Mouse (Mus musculus) right cerebral cortex, postnatal 10 days (tissue): ENCODE measurements around the gene Ptpn11.
A peak's percentile ranks its signal among the peaks of the same experiment; 100 is the strongest.

Source experiments
- DNase-seq, 2 experiments: peaks; one replicate each; pipeline ENCODE4 v3.0.0; 2021; ENCODE audit warnings: low spot score in 2 of 2

Ptpn11 gene

DNA sequence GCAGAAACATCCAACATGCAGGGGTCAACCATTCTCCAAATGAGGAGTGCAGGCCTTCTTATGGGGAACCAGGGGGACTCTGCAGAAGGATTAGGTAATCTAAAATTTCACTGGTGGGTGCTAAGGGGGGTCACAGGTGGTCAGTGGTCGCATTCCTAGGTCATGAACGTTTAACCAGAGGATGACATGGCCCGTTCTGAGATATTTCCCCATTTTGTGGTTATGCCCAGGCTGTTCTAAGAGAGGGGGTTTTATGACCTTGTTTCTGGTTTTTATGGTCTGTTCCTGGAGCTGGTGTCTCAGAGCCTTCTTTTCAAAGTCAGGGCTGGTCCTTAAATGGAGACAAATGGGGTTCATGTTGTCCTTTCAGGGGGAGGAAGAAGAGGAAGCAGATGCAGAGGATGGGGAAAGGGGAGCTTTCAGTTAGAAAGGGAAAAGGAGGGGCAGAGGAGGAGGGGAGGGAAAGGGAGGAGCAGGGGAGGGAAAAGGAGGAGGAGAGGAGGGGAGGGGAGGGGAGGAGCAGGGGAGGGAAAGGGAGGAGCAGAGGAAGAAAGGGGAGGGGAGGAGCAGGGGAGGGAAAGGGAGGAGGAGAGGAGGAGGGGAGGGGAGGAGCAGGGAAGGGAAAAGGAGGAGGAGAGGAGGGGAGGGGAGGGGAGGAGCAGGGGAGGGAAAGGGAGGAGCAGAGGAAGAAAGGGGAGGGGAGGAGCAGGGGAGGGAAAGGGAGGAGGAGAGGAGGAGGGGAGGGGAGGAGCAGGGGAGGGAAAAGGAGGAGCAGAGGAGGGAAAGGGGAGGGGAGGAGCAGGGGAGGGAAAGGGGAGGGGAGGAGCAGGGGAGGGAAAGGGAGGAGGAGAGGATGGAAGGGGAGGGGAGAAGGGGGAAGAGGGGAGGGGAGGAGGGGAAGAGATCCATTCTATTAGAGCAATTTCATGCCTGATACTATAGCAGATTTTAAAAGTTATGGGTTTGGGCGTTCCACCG is 66.7 kb downstream of the Ptpn11 start:
- DNase-seq, result no peak

DNA sequence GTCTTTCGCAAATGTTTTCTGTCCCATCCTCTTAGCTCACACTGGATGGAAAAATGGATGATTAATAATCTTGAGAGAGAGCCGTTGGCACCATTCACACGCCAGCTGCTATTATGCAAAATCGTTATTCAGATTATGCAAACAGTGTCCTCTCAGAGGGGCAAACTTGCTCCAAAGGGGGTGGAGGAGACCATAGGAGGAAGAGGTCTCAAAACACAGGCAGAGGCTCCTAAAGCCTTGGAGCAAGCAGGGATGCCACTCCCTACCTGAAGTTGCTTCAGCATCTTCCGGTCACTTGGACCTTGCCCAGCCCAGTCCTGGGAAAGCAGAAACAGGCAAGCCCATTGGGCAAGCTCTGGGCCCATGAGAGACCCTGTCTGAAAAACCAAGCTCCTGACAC is 67.8 kb downstream of the Ptpn11 start:
- no peak for DNase-seq

DNA sequence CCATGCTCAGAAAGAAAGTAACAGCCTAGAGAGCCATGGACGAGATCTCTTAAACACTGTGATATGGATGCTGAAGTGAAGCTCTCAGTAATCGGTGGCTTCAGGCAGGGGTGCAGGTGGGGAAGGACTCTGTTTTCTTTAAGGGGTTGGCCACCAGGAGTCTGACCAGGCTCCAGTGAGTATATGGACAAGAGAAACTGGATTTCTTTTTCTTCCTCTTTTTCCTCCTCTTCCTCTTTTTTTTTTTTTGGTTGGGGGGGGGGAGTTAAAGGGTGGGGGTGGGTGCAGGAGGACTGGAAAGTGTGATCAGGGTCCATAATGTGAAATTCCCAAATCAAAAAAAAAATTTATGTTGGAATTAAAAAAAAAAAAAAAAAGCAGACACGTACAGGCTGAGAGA is 68.6 kb downstream of the Ptpn11 start:
- DNase-seq, result no peak

DNA sequence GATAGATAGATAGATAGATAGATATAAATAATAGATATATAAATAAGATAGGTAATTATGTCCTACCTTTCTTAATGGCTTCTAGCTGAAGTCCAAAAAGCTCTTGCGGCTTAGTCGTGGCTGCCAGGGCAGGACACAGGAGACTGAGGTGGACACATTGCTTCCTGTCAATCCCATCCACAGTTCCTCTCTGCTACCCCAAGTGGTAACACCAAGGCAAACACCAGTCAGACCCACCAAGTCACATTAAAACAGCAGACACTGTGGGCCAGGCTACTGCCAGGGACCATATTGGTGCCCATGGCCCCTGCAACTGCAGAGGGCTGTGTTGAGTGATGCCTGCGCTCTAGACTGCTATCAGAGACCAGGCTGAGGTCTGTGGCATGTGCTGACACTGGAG is 69.2 kb downstream of the Ptpn11 start:
- no peak for DNase-seq

DNA sequence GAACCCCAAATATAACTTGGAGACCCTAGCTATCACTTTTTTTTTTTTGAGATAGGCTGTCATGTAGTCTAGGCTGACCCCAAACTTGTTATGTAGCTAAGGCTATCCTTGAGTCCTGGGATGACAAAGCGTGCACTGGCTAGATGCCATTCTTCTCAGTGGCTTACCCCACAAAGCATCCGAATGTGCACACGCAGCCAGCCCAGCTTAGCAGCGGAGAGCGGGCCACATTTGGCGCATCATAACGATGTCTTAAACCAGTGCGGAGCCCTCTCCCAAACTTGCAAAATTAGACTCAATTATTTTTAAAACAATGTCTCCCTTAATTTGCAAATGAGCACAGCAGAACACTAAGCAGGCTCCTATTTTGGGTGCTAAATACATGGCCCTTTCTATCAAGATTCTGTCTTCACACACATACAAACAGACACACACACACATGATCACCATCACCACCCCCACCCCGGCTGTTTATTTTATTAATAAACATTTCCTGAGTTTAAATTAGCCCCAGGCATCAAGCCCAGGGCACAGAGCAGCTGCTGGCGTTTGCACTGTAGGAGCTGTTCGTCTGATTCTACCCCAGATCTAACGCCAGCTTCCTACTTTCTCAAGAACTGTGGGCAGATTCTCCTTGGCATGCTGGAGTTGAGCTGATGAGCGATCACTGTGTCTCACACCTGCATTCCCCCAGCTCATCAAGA is 71.7 kb downstream of the Ptpn11 start:
- peak; percentile 73 to 84 for DNase-seq

DNA sequence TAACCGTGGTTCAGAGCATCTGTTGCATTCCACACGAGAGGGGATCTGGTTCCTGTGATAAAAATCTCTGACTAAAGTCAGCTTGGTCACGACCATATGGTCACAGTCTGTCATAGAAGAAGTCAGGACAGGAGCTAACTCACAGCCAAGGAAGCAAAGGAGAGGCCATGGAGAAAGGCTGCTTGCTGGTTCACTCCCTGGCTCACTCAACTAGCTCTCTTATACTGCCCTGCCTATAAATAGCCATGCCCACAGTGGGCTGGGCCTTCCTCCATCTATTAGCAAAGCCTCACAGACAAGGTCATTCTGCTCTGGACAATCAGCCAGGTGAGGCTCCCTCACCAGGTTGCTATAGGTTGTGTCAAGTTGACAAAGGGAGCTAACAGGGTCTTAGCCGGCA is 72.9 kb downstream of the Ptpn11 start:
- no peak for DNase-seq

DNA sequence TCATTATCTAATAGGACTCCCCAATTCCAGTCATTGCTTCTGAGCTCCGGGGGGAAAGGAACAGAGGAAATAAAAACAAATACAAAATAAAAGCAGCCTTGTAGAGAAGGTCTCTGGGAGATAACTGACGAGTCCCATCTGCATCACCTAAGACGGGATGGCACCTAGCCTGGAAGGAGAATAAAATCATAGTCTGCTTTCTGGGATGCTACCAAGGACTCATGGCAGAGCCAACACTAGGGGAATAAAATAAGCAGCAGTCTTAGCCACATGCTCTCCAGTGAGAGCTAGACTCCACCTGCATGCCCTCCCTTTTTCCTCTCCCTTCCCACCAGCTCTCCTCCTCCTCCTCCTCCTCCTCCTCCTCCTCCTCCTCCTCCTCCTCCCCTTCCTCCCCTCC is 74.3 kb downstream of the Ptpn11 start:
- no peak for DNase-seq

DNA sequence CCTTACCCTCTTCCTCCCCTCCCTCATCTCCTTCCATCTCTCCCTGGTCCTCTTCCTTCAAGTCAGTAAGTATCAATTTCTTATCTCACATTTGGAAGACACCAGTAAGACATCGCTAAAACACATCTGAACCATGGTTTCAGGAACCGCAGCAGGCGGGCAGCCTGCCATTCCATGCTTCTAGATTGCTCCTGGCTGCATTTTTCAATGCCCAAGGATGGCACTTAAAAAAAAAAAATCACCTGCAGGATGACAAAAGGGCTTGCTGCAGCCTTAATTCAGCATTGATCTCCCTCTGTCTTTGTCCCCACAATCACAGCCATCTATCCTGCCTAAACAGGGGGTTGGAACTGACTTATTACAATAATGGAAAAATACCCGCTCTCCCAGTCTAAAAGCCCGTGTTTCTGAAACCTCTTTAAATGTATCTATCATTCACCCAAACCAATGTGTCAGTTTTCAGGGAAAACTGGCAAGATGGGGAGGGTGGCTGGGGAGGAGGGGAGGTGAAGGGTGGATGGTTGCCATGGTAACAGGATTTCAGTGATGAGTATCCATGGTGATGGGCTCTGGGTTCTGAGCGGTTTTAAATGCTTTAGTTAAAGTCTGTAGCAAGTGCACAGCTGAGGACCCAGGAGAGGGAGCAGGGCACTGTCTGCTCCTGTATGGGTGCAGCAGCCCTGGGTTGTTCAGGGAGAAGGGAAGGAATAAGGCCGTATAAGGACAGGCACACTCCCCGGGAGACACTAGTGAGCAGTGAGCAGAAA is 75.6 kb downstream of the Ptpn11 start:
- peak; percentile 81 to 89 for DNase-seq

DNA sequence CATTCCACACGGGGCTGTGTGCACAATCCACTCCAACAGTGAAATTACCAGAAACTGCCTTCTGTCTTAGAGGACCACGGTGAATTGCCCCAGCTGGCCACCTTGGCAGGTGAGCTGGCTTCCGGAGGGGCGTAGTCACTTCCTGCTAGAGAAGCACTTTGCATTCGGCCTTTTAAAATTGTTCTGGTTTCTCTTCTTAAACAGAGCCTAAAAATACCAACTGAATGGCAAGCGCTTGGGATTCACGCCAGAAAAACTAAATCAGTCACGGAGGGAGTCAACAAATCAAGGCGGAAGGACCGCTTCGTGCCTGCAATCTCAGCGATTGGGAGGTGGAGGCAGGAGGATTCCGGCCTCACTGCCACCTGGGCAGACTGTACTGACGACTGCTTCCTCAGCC is 77.0 kb downstream of the Ptpn11 start:
- DNase-seq, result peak; percentile 76 to 84

DNA sequence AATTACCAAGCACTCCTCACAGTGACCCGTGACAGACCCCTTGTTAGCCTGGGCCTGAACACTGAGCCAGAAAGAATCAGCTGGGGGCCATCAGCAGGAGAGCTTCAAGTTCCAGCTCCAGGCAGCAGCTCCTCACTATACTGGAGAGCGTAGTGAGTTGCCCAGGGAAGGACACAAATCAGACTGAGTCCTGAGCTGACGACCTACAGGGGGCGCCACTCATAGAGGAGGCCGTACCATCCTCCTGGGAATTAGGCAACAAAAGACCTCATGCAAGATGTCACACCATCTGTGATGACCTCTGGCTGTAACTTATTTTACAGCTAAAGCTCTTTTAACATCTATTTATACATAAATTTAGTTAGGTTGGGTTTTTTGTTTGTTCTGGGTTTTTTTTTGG is 78.8 kb downstream of the Ptpn11 start:
- no peak for DNase-seq

DNA sequence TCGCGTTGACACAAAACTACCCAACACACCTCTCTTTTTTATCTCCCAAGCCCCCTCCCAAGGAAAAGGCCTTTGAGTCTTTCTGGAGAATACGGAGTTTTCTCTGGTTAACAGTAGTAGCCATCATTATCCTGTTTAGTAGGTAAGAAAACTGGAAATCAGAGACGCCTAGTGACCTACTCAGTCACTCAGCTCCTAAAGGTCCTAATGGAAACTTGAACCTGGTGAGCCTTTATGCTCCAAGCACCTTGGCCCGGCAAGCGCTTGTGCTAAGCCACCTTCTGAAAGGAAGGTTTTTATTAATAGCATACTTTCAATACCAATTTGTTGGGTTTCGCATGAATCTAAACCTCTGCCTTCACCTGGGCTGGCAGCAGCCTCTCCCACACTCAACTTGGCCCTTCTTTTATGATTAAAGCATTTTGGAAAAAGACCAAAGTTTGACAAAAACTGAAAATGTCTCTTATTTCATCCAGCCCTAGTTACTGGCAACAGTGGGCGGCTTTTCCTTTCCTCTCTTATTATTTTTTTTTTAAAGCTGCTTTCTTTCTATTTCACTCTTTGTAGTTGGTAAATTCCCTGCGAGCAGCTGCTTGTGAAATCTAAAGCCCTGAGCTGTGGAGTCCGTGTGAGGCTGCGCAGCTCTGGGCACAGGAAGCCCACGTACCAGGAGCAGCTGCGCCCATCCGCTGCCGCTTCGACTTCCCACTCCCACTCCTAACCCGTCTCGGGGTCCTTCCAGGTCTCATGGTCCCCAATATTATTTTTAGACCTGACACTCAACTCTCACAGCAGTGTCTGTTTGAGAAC is 79.9 kb downstream of the Ptpn11 start:
- DNase-seq, result peak; percentile 67 to 79

DNA sequence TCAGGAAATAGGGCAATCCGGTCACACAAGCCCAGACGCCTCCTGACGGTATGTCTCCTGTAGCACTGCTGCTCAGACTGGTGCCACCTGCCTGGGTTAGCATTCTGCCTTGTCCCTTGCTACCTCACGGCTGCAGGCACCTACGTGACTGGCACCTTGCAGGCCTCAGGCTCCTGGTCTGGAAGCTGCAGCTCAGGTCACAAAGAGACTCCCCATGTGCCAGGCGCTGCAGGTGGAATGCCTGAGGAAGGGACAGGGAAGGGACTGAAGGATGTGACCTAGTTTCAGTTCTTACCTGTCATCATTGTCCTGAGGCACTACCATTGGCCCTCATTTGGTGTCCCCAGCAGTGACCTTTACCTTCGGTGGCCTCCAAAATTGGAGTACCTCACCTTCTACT is 82.0 kb downstream of the Ptpn11 start:
- no peak for DNase-seq

DNA sequence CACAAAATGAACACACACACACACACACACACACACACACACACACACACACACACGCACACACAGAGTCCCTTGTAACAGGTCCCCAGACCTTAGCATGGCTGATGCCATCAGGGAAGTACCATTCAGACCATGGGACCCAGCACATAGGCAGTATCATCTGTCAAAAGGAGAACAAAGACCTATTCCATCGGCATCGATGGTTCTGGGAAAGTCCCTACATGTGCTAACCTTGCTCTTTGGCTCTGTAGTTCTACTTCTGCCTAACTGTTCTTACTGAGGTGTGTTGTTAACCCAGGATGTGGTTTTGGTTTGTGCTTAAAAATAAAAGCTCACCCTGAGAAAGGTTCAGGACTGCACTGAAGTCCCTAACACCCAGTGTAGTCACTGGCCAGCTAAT is 84.3 kb downstream of the Ptpn11 start:
- DNase-seq, result no peak

DNA sequence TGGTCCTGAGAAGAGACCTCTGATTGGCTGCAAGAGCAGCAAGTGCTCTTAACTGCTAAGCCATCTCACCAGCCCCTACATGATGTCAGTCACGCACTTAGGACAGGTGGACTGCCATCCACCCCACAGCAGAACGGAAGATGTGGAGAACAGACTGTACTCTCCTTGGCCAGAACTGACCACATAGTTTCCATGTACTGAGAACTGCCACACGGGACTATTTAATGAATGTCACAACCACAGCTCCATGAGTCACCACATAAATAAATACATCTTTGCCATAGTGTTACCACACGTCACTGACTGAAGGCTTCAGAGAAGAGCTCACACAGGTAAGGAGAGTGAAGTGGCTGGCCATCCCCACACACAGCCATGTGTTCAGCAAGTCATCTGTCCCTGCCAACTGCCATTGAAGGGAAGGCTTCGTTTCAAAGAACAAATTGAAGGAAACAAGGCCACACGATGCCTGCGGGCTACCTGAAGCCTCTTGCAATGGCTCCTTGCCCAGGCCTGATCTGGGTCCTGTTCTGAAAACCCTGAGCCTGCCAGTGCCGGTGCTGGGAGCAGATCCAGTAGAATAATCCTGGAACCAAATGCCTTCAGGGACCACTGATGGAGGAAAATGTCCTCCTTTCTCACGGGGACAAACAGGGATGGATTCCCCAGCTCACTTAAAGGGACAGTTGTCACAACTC is 90.2 kb downstream of the Ptpn11 start:
- DNase-seq, result no peak

DNA sequence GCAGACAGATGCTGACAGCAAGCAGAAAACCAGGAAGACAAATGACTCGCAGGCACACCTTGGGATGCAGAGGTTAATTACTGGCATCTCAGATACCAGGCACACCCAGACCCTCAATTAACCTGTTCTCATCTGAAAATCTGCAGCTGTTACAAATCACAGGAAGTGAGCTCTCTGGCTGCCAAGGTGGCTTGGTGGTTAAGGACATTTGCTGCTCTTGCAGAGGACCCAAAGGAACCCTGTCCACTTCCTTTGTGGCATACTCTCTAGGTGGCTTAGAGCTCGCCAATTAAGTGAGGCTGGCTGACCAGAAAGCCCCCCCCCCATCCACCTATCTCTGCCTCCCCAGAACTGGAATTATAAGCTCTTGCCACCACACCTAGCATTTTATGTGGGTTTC is 91.1 kb downstream of the Ptpn11 start:
- no peak for DNase-seq

DNA sequence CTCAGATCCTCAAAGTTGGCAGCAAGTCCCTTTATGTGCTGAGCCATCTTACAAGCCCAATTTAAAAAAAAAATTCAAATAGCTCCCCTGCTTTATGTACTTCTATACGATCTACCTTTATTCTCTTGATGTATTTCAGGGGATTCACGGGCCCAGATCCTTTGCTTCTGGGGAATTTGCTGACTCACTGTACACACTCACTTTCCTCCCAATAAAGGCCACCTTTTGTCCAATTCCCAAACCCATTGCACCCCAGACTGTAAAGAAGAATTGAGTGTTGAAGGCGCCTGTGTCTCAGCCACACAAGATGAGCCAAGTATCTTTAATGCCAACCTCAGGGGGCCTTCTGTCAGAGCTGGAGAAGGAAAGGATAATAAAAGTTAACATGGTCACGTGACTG is 93.2 kb downstream of the Ptpn11 start:
- DNase-seq, result no peak

DNA sequence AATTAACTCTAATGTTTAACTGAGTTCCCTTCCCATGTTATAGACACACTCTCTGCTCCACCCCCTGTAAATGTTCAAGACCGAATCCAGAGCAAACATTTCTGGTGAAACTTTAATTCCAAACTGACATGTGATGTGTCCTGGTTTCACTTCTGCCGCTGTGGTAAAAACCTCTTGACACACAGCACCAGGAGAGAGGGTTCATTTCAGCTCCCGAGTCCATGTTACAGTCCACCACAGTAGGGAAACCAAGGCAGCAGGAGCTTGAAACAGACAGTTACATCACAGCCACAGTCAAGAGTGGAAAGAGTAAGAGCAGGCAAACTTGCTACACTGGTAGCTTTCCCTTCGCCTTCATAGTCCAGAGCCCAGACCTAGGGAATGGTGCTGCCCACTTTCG is 94.5 kb downstream of the Ptpn11 start:
- no peak for DNase-seq

DNA sequence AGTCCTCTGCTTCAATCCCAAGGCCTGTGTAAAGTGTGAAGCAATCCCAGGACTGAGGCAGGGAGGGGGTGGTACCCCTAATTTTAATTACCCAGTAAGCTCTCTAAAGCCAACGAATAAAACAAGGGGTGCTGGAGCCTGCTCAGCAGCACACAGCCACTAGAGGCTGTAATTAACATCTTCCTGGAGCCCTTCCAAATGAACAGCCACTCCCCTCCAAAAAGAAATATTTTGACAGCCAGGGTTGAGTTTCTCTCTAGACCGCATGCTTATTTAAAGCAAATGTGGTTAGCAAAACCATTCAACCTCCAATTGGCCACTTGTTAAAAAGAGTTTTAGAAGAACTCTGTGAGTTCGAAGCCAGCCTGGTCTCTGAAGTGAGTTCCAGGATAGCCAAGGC is 97.9 kb downstream of the Ptpn11 start:
- DNase-seq, result no peak

DNA sequence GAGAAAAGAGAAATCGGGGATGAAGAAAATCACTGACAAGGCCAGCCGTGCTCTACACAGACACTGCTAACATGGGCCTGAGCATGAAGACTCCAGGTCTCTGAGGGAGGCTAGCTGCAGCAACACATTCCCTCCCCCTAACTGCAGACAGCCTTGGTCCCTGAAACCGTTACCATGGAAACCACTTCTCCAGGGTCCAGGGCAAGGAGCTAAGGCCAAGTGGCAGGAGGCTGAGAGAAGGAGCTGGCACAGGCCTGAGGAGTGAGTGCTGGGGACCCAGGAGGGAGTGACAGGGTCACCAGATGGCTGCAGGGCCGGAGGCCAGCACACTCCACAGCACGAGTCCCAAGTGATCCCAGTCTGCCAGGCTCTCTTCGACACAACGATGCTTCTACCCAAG is 101.5 kb downstream of the Ptpn11 start:
- no peak for DNase-seq

DNA sequence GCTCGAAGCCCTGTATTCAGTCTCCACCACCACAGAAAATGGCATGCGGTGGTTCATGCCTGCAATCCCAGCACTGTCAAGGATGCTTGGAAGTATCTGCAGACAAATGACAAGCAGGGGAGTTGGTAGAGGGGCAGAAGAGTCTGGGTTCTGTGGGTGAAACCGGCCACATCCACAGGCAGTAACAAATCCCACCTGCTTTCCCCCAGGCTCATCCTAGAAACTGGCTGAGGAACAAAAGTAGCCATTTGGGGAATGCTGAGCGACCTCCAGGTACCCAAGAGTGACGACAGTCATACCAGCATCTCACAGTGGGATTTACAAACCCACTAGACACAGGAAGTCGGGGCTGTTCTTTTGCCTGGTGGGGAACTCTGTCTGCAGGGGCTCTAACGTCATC is 103.5 kb downstream of the Ptpn11 start:
- DNase-seq, result no peak

DNA sequence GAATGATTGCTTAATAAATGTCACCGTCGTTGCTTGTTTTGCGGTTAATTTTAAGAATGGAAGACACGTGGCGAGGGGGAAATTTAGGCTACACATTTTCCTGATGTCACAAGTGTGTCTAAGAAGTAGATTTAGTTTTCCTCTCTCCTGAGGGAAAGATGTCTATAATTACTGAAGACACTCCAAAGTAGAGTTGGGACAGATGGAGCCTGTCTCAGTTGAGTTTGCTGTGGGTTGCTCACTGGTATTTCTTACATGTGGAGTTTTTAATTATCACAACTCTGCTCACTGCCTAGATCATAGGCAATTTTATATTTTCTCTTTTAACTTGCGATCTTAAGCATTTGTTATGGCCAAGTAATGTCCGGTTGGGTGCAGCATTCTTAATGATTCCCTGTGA is 108.6 kb downstream of the Ptpn11 start:
- DNase-seq, result no peak
